Mouse (Mus musculus): ENCODE data around the gene Large1. TPM values are rescaled to one million over a fixed set of nuclear protein-coding genes. Genes with fewer than 3 reads are reported as not detected.

Gene Large1
- total and polyA plus RNA-seq, 3 experiments = not detected

DNA sequence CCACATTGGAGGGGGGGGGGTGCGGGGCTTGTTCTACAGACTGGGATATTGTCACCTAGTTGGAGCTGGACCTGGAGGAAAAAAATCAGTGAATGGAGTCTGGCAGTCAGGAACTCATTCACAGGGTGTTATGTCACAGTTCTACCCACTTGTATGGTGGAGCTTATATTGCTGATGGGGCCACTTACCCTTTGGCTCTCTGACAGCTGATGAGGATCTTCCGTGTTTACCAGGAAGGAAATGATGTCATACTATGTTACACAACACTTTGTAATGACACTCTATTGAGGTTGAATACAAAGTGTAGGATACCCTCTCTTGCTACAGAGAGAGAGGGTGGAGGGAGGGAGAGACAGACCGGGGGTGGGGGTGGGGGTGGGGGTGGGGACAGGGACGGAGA is 517.5 kb downstream of the Large1 start:
- H3K79me2 ChIP-seq (ENCODE audit: control insufficient read depth, insufficient read depth, low read length, poor library complexity) = no peaks in the 10 kb centered on the region
- DNase-seq (ENCODE audit: low read depth, low spot score) = no peak
- H3K9ac ChIP-seq (ENCODE audit: control insufficient read depth, low read depth, low read length, poor library complexity, severe bottlenecking) = no peak overlapping the region
- H3K9me3 ChIP-seq (replicated peaks; ENCODE audit: insufficient read depth, low read length) = no peaks in the 10 kb centered on the region
- H3K4me1 ChIP-seq (ENCODE audit: control insufficient read depth in 1 of 2, insufficient read depth in 2 of 2, low read length in 2 of 2) = no peaks in the 10 kb centered on the region
- no peak overlapping the region for H3K27ac ChIP-seq (ENCODE audit: control insufficient read depth, low read depth, low read length)
- no peak overlapping the region for H3K4me3 ChIP-seq (ENCODE audit: control insufficient read depth in 1 of 2, insufficient read depth in 1 of 2, low read depth in 2 of 2, low read length in 2 of 2)
- TF ChIP-seq USF1 (IDR thresholded peaks at IDR 0.05; ENCODE audit: low read depth, low read length) (no peak), UBTF (IDR thresholded peaks at IDR 0.05; ENCODE audit: borderline replicate concordance, insufficient read depth, low read depth, low read length) (no peak), ELF1 (IDR thresholded peaks at IDR 0.05; ENCODE audit: low read depth, low read length) (no peak), ZC3H11A (IDR thresholded peaks at IDR 0.05; ENCODE audit: low read depth, low read length) (no peak), MYC (IDR thresholded peaks at IDR 0.05; ENCODE audit: low read depth, low read length) (no peak), CTCF (IDR thresholded peaks at IDR 0.05 in 2 of 3, conservative IDR thresholded peaks at IDR 0.05 in 1 of 3; ENCODE audit: control insufficient read depth in 1 of 3, insufficient read depth in 1 of 3, low read depth in 2 of 3, low read length in 3 of 3, poor library complexity in 1 of 3, severe bottlenecking in 1 of 3) (no peak), MAX (IDR thresholded peaks at IDR 0.05; ENCODE audit: low read length) (no peak), TAL1 (IDR thresholded peaks at IDR 0.05; ENCODE audit: low read length) (no peak), RCOR1 (IDR thresholded peaks at IDR 0.05; ENCODE audit: low read depth, low read length) (no peak), MXI1 (IDR thresholded peaks at IDR 0.05; ENCODE audit: low read depth, low read length) (no peak), NRF1 (IDR thresholded peaks at IDR 0.05; ENCODE audit: insufficient read depth, low read depth, low read length, poor library complexity, severe bottlenecking) (no peak), HCFC1 (IDR thresholded peaks at IDR 0.05; ENCODE audit: low read depth, low read length) (no peak), MYB (IDR thresholded peaks at IDR 0.05; ENCODE audit: low read depth, low read length) (no peak), CHD2 (IDR thresholded peaks at IDR 0.05; ENCODE audit: low read length) (no peak), POLR2A (IDR thresholded peaks at IDR 0.05; ENCODE audit: control insufficient read depth in 1 of 2, insufficient read depth in 1 of 2, low read depth in 1 of 2, low read length in 2 of 2, poor library complexity in 1 of 2) (no peak), NELFE (IDR thresholded peaks at IDR 0.05; ENCODE audit: low read depth, low read length) (no peak), MEF2A (IDR thresholded peaks at IDR 0.05; ENCODE audit: extremely low read depth, insufficient replicate concordance, low read depth, low read length, poor library complexity, severe bottlenecking) (no peak)
- H3K36me3 ChIP-seq (ENCODE audit: control insufficient read depth in 1 of 2, insufficient read depth in 2 of 2, low read length in 2 of 2) = no peaks in the 10 kb centered on the region
- no peaks in the 10 kb centered on the region for H3K27me3 ChIP-seq (ENCODE audit: control insufficient read depth in 1 of 2, insufficient read depth in 2 of 2, low read length in 2 of 2)

DNA sequence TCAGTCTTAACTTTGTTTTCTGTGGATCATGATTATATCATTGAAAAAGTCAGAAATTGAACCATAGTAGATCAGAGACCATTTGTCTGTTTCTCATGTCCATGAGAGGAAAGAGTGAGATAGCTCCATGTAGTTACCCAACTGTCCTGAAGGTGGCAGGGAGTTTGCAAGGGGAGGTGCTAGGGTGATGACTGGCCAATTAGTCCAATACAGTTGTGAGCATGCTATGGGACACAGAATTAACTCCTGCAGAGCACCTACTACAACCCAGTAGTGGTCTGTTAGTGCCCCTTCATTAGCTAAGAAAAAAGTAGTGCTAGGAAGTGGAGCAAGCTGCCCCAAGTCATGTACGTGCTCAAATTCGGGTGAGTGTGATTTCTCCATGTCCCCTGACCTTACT is 520.2 kb downstream of the Large1 start:
- no peaks in the 10 kb centered on the region for H3K36me3 ChIP-seq (ENCODE audit: control insufficient read depth in 1 of 2, insufficient read depth in 2 of 2, low read length in 2 of 2)
- no peaks in the 10 kb centered on the region for H3K4me1 ChIP-seq (ENCODE audit: control insufficient read depth in 1 of 2, insufficient read depth in 2 of 2, low read length in 2 of 2)
- H3K27me3 ChIP-seq (ENCODE audit: control insufficient read depth in 1 of 2, insufficient read depth in 2 of 2, low read length in 2 of 2) = no peaks in the 10 kb centered on the region
- H3K9me3 ChIP-seq (replicated peaks; ENCODE audit: insufficient read depth, low read length) = no peaks in the 10 kb centered on the region
- peak; percentile 5 for DNase-seq (ENCODE audit: low read depth, low spot score)
- no peak overlapping the region for H3K4me3 ChIP-seq (ENCODE audit: control insufficient read depth in 1 of 2, insufficient read depth in 1 of 2, low read depth in 2 of 2, low read length in 2 of 2)
- no peak for TF ChIP-seq TBP (IDR thresholded peaks at IDR 0.05; ENCODE audit: low read depth, low read length)
- no peak for TF ChIP-seq USF2 (IDR thresholded peaks at IDR 0.05; ENCODE audit: borderline replicate concordance in 1 of 2, insufficient read depth in 1 of 2, low read depth in 1 of 2, low read length in 2 of 2)
- TF ChIP-seq E2F4 (IDR thresholded peaks at IDR 0.05; ENCODE audit: borderline replicate concordance, low read depth, low read length) = no peak
- no peak for TF ChIP-seq HCFC1 (IDR thresholded peaks at IDR 0.05; ENCODE audit: low read depth, low read length)
- no peak for TF ChIP-seq ZKSCAN1 (IDR thresholded peaks at IDR 0.05; ENCODE audit: low read depth, low read length)
- no peak for TF ChIP-seq ZNF384 (IDR thresholded peaks at IDR 0.05; ENCODE audit: low read depth, low read length)
- TF ChIP-seq USF1 (IDR thresholded peaks at IDR 0.05; ENCODE audit: low read depth, low read length) = no peak
- H3K27ac ChIP-seq (ENCODE audit: control insufficient read depth, low read depth, low read length) = no peak overlapping the region
- H3K9ac ChIP-seq (ENCODE audit: control insufficient read depth, low read depth, low read length, poor library complexity, severe bottlenecking) = no peak overlapping the region
- no peaks in the 10 kb centered on the region for H3K79me2 ChIP-seq (ENCODE audit: control insufficient read depth, insufficient read depth, low read length, poor library complexity)

All from MEL (cell line).